Mouse (Mus musculus): ENCODE measurements around the gene AY761184. TPM values are rescaled to one million over a fixed set of nuclear protein-coding genes. Genes with fewer than 3 reads are reported as not detected.
"Not testable (repeated sequence)": the region's sequence is repeated elsewhere in the genome, so short reads cannot be mapped to it uniquely, and the experiment has no call there.

AY761184 gene
- total RNA-seq (2021), result not detected in 2 replicates
- long read RNA-seq, result 0 reads

DNA sequence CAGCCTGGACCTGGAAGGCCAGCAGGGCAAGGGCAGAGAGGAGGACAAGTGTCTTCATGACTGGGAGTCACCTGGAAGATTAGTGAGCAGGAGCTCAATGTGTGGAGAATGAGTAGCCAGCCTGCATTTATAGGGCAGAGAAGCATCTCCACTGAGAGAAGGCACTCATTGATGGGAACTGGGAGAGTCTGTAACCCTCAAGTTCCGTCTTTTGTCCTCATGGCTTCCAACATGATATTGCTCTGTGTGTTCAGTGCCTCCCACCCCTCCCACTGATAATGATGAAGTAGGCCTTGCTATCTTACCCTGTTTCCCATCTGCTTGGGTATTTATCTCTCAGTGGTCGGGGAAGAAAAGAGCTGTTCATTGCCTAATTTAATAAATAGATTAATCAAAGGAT, at the start of gene AY761184:
Gene AY761184, minus strand, starts transcription at position 101 of the 400 bp plus-strand sequence.
- not testable (repeated sequence) for DNase-seq

DNA sequence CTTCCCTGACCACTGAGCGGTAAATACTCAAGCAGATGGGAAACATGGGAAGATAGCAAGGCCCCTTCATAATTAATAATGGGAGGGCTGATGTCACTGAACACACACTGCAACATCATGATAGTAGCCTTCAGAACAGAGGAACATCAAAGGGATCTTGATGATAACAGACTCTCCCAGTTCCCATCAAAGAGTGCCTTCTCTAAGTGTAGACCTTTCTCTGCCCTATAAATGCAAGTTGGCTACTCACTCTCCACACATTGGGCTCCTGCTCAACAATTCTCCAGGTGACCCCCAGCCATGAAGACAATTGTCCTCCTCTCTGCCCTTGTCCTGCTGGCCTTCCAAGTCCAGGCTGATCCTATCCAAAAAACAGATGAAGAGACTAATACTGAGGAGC, 37.9 kb downstream of the AY761184 start, which contains the start of gene Defa34:
Gene Defa34, plus strand, starts transcription at position 301 of the 400 bp plus-strand sequence.
- not testable (repeated sequence) for DNase-seq

DNA sequence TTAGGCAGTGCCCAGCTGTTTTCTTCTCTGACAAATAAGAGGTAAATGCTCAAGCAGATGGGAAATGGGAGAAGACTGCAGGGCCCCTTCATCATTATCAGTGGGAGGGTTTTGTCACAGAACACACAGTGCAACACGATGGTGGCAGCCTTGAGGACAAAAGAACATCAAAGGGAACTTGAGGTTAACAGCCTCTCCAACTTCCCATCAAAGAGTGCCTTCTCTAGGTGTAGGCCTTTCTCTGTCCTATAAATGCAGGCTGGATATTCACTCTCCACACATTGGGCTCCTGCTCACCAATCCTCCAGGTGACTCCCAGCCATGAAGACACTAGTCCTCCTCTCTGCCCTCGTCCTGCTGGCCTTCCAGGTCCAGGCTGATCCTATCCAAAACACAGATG, 48.0 kb downstream of the AY761184 start, which contains the start of gene Defa17:
Gene Defa17, plus strand, starts transcription at position 301 of the 400 bp plus-strand sequence.
- DNase-seq, result not testable (repeated sequence)

Other genes with a start within 250 kb of the AY761184 start
- gene Gm7849, start 247.1 kb downstream of the AY761184 start, total RNA-seq (2021), result not detected in 2 replicates
- gene Defa20, start 194.4 kb downstream of the AY761184 start, total RNA-seq (2021), result not detected in 2 replicates
- not detected in 2 replicates for gene Defa32, start 174.6 kb downstream of the AY761184 start, total RNA-seq (2021)
- gene Defa37, start 138.3 kb downstream of the AY761184 start, total RNA-seq (2021), result not detected in 2 replicates
- gene Defa28, start 120.6 kb downstream of the AY761184 start, total RNA-seq (2021), result not detected in 2 replicates
- not detected in 2 replicates for gene Gm7861, start 109.1 kb downstream of the AY761184 start, total RNA-seq (2021)
- not detected in 2 replicates for gene Defa26, start 85.5 kb downstream of the AY761184 start, total RNA-seq (2021)
- gene Defa17, start 47.9 kb downstream of the AY761184 start, total RNA-seq (2021), result not detected in 2 replicates
- gene Defa34, start 37.8 kb downstream of the AY761184 start, total RNA-seq (2021), result not detected in 2 replicates
- not detected in 2 replicates for gene Defa24, start 30.8 kb upstream of the AY761184 start, total RNA-seq (2021)
- not detected in 2 replicates for gene Defb50, start 119.9 kb upstream of the AY761184 start, total RNA-seq (2021)
- not detected in 2 replicates for gene Defb2, start 136.3 kb upstream of the AY761184 start, total RNA-seq (2021)
- gene Defb10, start 155.3 kb upstream of the AY761184 start, total RNA-seq (2021), result not detected in 2 replicates
- gene Defb9, start 181.8 kb upstream of the AY761184 start, total RNA-seq (2021), result not detected in 2 replicates
- gene Defb11, start 202.8 kb upstream of the AY761184 start, total RNA-seq (2021), result not detected in 2 replicates
- gene Defb15, start 229.1 kb upstream of the AY761184 start, total RNA-seq (2021), result not detected in 2 replicates
- gene Defb35, start 234.7 kb upstream of the AY761184 start, total RNA-seq (2021), result not detected in 2 replicates
- not detected in 2 replicates for gene Defb13, start 243.1 kb upstream of the AY761184 start, total RNA-seq (2021)

All from adrenal gland, postnatal 25 days (tissue).